Mouse (Mus musculus) limb, embryonic 13.5 days (tissue): Measurements from ENCODE around the gene Fto. TPM values are rescaled to one million over a fixed set of nuclear protein-coding genes. Genes with fewer than 3 reads are reported as not detected.

Experiments used
- ATAC-seq: fragments of 200-750 bp; cut with Nextera tagmentation; 2 replicates; pipeline ENCODE4 v1.8.0; 2017; ENCODE audit warnings: low read depth, moderate number of reproducible peaks, moderate TSS enrichment; ENCODE audit not compliant: low FRiP score
- H3K27ac ChIP-seq: fragments of 300-500 bp; sonication (generic); 2 replicates; pipeline ENCODE4 v1.5.1; 2015; ENCODE audit warnings: inconsistent platforms, mild to moderate bottlenecking, moderate library complexity
- H3K27me3 ChIP-seq: fragments of 300-500 bp; sonication (generic); 2 replicates; pipeline ENCODE4 v1.6.1; 2015; ENCODE audit warnings: mild to moderate bottlenecking, inconsistent platforms
- H3K36me3 ChIP-seq: fragments of 300-500 bp; sonication (generic); 2 replicates; pipeline ENCODE4 v1.6.1; 2015; ENCODE audit warnings: inconsistent platforms, mild to moderate bottlenecking, moderate library complexity
- H3K4me1 ChIP-seq: fragments of 300-500 bp; sonication (generic); 2 replicates; pipeline ENCODE4 v1.6.1; 2015; ENCODE audit warnings: inconsistent platforms
- H3K4me2 ChIP-seq: fragments of 300-500 bp; sonication (generic); replicated peaks from 2 replicates; pipeline ENCODE4 v1.6.1; 2015; ENCODE audit warnings: inconsistent platforms, mild to moderate bottlenecking, moderate library complexity
- H3K4me3 ChIP-seq: fragments of 300-500 bp; sonication (generic); 2 replicates; pipeline ENCODE4 v1.5.1; 2015; ENCODE audit warnings: moderate library complexity, mild to moderate bottlenecking, inconsistent platforms
- H3K9ac ChIP-seq: fragments of 300-500 bp; sonication (generic); 2 replicates; pipeline ENCODE4 v1.6.1; 2015; ENCODE audit warnings: mild to moderate bottlenecking, inconsistent platforms
- H3K9me3 ChIP-seq: fragments of 300-500 bp; sonication (generic); 2 replicates; pipeline ENCODE4 v1.6.1; 2016; ENCODE audit warnings: inconsistent platforms
- WGBS: fragments of 180-500 bp; shearing (Covaris S2); methylation state at CpG from one replicate; pipeline ENCODE4 v1.1.7; 2015; 5-methylcytosine and 5-hydroxymethylcytosine counted together
- polyA plus RNA-seq: library from polyadenylated mRNA; unstranded; fragments of >200 nt; fragmentation: Nextera tagmentation; extraction: Ambion mirVana; gene quantifications from 2 replicates; pipeline ENCODE4 v1.2.1, GENCODE M21; 2015

The Fto gene
- polyA plus RNA-seq, 1 experiment from 2014 or later: 106 TPM

GRCm38 (mm10) chr8:91477471-91477870 lies 164.1 kb downstream of the Fto start:
- no peak overlapping the region for H3K27ac ChIP-seq
- no peak overlapping the region for H3K4me2 ChIP-seq
- no peak overlapping the region for H3K9ac ChIP-seq
- peaks cover 32% of the 10 kb centered on the region for H3K36me3 ChIP-seq
- 94% methylated on average over 10 of the region's 10 CpGs for WGBS
- H3K4me3 ChIP-seq: no peak overlapping the region
- H3K9me3 ChIP-seq: no peaks in the 10 kb centered on the region
- no peaks in the 10 kb centered on the region for H3K27me3 ChIP-seq
- ATAC-seq: no peak
- peaks cover under 1% of the 10 kb centered on the region for H3K4me1 ChIP-seq

- ATAC-seq: no peak
Measured at GRCm38 (mm10) chr8:91482511-91482910, 169.2 kb downstream of the Fto start.

GRCm38 (mm10) chr8:91486394-91486793 lies 173.1 kb downstream of the Fto start:
- peaks cover 19% of the 10 kb centered on the region for H3K4me1 ChIP-seq
- 0 out of 2 replicates have a peak, but pooled peaks cover 12% of the 10 kb centered on the region for H3K27me3 ChIP-seq
- no peaks in the 10 kb centered on the region for H3K9me3 ChIP-seq
- H3K27ac ChIP-seq: no peak overlapping the region
- no peak overlapping the region for H3K4me2 ChIP-seq
- peaks cover 23% of the 10 kb centered on the region for H3K36me3 ChIP-seq
- H3K4me3 ChIP-seq: no peak overlapping the region
- H3K9ac ChIP-seq: no peak overlapping the region
- no peak for ATAC-seq
- WGBS: 70% methylated on average over 4 of the region's 4 CpGs

More at GRCm38 (mm10) chr8:91482511-91482910, 169.2 kb downstream of the Fto start:
- Histone ChIP-seq H3K4me2 (no peak overlapping the region), H3K27ac (no peak overlapping the region), H3K4me3 (no peak overlapping the region), H3K4me1 (no peaks in the 10 kb centered on the region), H3K9ac (no peak overlapping the region), H3K36me3 (peaks cover 31% of the 10 kb centered on the region), H3K27me3 (no peaks in the 10 kb centered on the region), H3K9me3 (no peaks in the 10 kb centered on the region)
- WGBS: 86% methylated on average over 9 of the region's 9 CpGs

DNA sequence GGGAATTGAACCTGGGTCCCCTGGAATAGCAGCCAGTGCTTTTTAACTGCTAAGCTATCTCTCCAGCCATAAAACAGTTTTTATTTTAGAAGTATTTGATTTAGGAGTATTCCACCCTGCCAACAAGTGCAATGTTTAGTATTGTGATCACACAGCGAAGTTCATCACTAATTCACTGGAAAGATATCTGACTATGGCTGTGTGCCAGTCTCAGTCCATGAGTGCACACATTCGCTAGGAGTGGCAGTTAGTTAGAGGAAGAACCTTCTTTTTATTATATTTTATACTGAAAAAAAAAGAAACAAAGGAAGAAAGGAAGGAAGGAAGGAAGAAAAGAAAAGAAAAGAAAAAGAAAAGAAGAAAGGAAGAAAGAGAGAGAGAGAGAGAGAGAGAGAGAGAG lies 174.1 kb downstream of the Fto start:
- H3K9ac ChIP-seq: no peak overlapping the region
- no peaks in the 10 kb centered on the region for H3K9me3 ChIP-seq
- no peak overlapping the region for H3K4me2 ChIP-seq
- H3K27me3 ChIP-seq: peaks cover 12% of the 10 kb centered on the region; the same call in 1 of the 2 replicates
- no peak overlapping the region for H3K4me3 ChIP-seq
- 96% methylated on average over 2 of the region's 2 CpGs for WGBS
- H3K27ac ChIP-seq: no peak overlapping the region
- no peak for ATAC-seq
- peaks cover 19% of the 10 kb centered on the region for H3K4me1 ChIP-seq
- H3K36me3 ChIP-seq: peaks cover 23% of the 10 kb centered on the region

DNA sequence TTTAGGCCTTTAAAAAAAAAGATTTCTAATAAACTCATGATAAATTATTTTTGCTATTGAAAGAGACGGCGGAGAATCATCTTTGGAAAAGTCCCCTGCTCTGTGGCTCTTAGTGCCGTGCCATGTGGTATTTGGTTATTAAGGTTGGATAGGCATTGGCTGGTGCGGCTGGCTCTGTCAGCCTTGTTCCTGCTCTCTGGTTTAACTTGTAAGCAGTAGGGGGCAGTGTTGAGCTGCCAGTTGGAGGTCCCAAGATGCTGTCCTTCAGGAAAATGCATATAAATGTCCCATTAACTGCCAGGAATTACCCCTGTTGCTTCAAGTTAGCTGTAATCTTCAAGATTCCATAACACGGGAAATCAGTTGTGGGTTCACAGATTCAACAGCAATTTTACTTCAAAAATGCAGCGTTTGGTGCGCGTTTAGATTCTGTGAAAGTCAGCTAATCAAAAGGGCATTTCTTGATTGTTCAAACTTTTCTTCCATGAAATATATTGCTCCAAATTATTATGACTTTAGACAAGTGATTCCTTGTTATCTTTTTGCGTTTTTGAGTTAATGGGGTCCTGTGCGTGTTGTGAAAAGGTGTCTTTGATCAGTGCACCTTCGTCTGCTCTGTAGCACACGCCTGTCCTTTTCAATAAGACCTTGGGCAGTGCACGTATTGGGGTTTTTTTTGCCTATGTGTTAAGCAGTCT lies 174.9 kb downstream of the Fto start:
- Histone ChIP-seq H3K4me1 (peaks cover 24% of the 10 kb centered on the region), H3K4me3 (no peak overlapping the region), H3K36me3 (peaks cover 21% of the 10 kb centered on the region), H3K27ac (no peak overlapping the region), H3K9me3 (no peaks in the 10 kb centered on the region), H3K4me2 (no peak overlapping the region), H3K9ac (no peak overlapping the region), H3K27me3 (peaks cover 12% of the 10 kb centered on the region; the same call in 1 of the 2 replicates)
- no peak for ATAC-seq
- 46% methylated on average over 13 of the region's 13 CpGs for WGBS

DNA sequence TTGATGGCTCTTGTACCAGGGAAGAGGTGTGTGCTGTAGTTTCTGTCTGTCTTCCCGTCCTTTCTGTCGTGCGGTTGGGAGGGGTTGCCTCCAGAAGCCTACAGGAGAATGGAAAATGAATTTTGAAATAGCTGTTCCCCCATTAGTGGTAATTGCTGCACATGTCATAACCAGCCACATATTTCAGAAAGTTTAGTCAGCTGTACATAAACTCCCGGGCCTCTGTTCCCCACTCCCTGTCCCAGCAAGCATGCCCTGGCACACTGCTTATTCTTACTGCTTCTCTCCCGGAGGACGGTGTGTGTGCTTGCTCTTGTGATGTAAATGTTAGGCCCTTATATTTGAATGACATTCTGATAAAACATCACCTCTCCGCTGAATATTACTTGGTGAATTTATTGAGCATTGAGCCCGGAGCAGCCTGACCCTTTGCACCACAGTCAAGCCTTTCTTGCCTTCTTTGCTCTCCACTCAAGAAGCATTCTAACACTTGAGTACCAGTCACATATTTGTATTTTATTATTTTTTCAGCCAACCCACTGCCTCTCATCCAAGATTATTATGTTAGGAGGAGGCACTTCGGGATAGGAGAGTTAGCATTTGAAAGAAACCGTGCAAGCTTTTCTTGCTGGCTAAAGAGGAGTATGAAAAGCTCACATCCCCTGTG lies 175.6 kb downstream of the Fto start:
- Histone ChIP-seq H3K27ac (no peak overlapping the region), H3K27me3 (peaks cover 12% of the 10 kb centered on the region; the same call in 1 of the 2 replicates), H3K36me3 (peaks cover 20% of the 10 kb centered on the region), H3K4me3 (no peak overlapping the region), H3K9ac (no peak overlapping the region), H3K4me2 (no peak overlapping the region), H3K9me3 (no peaks in the 10 kb centered on the region), H3K4me1 (peaks cover 30% of the 10 kb centered on the region)
- WGBS: 69% methylated on average over 10 of the region's 10 CpGs
- ATAC-seq: no peak

DNA sequence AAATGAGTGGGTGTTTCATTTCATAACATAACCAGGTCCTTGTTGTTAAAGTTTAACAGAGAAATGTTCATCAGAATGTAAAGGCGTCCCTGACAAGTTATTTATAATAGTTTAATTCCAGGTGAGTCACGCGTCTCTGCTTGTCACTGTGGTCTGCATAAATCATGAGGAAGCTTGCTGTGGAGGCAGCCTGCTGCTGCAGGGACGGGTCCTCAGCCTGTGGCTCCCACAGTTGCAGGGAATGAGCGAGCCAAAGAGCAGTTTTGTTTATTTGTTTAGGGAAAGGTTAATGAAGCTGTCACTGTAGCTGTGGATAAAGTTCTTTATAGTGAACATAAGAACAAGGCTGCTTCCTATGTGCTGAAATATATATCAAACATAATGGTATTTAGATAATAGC lies 176.7 kb downstream of the Fto start:
- Histone ChIP-seq H3K9ac (no peak overlapping the region), H3K4me2 (no peak overlapping the region), H3K36me3 (peaks cover 13% of the 10 kb centered on the region), H3K9me3 (no peaks in the 10 kb centered on the region), H3K27ac (no peak overlapping the region), H3K4me3 (no peak overlapping the region), H3K27me3 (peaks cover 16% of the 10 kb centered on the region; the same call in 1 of the 2 replicates), H3K4me1 (peaks cover 35% of the 10 kb centered on the region)
- ATAC-seq: no peak
- WGBS: 47% methylated on average over 5 of the region's 5 CpGs

DNA sequence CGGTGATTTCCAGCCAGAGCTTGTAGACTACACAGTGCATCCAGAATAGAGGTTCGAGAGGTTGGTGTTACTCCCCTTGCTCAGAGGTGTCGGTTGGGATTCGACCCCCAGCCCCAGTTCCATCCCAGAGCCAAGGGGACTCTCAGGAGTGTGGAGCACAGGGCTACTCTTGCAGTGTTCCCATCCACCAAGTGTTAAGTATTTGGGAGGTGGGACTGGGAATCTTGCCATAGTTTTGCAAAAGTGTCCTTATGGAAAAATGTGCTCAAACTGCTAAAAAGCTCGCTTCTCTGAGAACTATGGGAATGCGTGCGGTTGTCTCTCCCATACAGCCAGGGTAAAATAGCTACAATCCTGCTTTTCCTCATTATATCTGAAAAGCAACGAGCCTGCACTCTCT lies 180.0 kb downstream of the Fto start:
- no peak overlapping the region for H3K4me2 ChIP-seq

GRCm38 (mm10) chr8:91494501-91495259 lies 181.4 kb downstream of the Fto start:
- Histone ChIP-seq H3K36me3 (no peaks in the 10 kb centered on the region), H3K27ac (no peak overlapping the region), H3K27me3 (peaks cover 13% of the 10 kb centered on the region), H3K9ac (no peak overlapping the region), H3K9me3 (no peaks in the 10 kb centered on the region), H3K4me1 (peaks cover 17% of the 10 kb centered on the region), H3K4me2 (no peak overlapping the region), H3K4me3 (no peak overlapping the region)
- no peak for ATAC-seq
- 52% methylated on average over 10 of the region's 10 CpGs for whole genome bisulfite sequencing

More for the DNA sequence above, 180.0 kb downstream of the Fto start:
- no peak for ATAC-seq
- Histone ChIP-seq H3K9me3 (no peaks in the 10 kb centered on the region), H3K36me3 (no peaks in the 10 kb centered on the region), H3K9ac (no peak overlapping the region), H3K4me1 (peaks cover 30% of the 10 kb centered on the region), H3K27ac (no peak overlapping the region), H3K4me3 (no peak overlapping the region), H3K27me3 (peaks cover 21% of the 10 kb centered on the region)
- WGBS: 65% methylated on average over 8 of the region's 8 CpGs

DNA sequence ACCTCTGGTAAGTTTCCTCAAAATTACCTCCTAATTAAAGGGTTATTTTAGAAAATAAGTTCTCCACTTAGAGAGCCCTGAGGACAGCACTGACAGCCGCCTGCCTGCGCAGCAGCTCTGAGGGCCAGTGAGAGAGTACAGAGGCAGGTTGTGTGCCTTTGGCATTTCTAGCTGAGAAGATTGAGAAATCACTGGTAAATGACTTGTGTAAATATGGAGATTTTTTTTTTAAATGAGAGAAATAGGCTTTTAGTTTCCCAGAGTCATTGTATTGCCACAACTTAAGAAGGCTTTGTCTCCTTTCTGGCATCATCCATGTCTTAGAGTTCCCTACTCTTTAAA lies 181.9 kb downstream of the Fto start:
- Histone ChIP-seq H3K27ac (no peak overlapping the region), H3K4me3 (no peak overlapping the region), H3K4me2 (no peak overlapping the region), H3K27me3 (peaks cover 13% of the 10 kb centered on the region), H3K9ac (no peak overlapping the region), H3K9me3 (no peaks in the 10 kb centered on the region), H3K36me3 (no peaks in the 10 kb centered on the region), H3K4me1 (peaks cover 16% of the 10 kb centered on the region)
- WGBS: 72% methylated on average over 2 of the region's 2 CpGs
- no peak for ATAC-seq

GRCm38 (mm10) chr8:91496000-91496399 lies 182.7 kb downstream of the Fto start:
- Histone ChIP-seq H3K4me3 (no peak overlapping the region), H3K4me2 (no peak overlapping the region), H3K36me3 (no peaks in the 10 kb centered on the region), H3K27me3 (peaks cover 8% of the 10 kb centered on the region), H3K27ac (no peak overlapping the region), H3K9ac (no peak overlapping the region), H3K4me1 (peaks cover 16% of the 10 kb centered on the region), H3K9me3 (no peaks in the 10 kb centered on the region)
- no peak for ATAC-seq

DNA sequence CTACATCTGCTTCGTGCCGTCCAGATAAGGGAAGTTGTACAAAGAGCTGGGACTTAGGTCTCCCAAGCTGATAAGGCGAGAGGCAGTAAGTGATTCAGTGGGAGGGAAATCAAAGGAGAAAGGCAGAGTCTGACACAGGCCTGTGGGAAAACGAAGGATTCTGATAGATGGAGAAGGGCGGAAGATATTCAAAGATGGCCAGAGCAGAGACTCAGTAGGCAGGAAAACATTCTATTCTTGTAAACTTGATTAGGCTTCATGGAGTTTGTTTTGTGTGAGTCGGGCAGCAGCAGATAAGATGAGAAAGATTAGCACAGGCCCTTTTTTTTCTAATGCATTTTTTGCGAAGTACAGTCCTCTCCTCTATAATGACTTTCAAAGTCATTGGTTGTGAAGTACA lies 183.6 kb downstream of the Fto start:
- WGBS: 64% methylated on average over 7 of the region's 7 CpGs
- no peak for ATAC-seq
- H3K9ac ChIP-seq: no peak overlapping the region
- H3K27ac ChIP-seq: no peak overlapping the region
- H3K27me3 ChIP-seq: peaks cover 8% of the 10 kb centered on the region
- H3K4me3 ChIP-seq: no peak overlapping the region
- peaks cover 16% of the 10 kb centered on the region for H3K4me1 ChIP-seq
- H3K4me2 ChIP-seq: no peak overlapping the region
- no peaks in the 10 kb centered on the region for H3K9me3 ChIP-seq
- H3K36me3 ChIP-seq: no peaks in the 10 kb centered on the region
